Mouse (Mus musculus): ENCODE results near the gene Gm49342. TPM values are rescaled to one million over a fixed set of nuclear protein-coding genes. Genes with fewer than 3 reads are reported as not detected.

Gene Gm49342
- polyA plus RNA-seq, 1 experiment from 2014 or later = not detected

DNA sequence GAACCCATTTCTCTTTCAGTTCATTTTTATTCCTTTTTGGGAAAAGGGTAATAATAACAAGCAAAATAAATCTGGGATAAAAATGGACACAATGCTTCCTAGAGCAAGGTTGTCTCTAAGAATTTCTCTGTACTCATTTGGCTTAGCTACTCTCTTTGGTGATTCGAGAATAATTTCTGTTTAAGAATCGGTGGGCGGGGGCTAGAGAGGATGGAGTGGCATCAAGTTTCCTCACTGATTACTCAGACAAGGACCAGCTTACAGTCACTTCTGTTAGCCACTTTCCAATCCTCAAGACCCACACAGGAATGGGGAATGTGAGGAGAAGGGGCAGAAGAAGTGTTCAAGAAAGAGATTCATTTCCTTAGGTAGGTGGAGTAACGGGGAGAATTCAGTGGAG lies 64.5 kb downstream of the Gm49342 start:
- H3K9ac ChIP-seq (replicated peaks; ENCODE audit: low read depth, low read length) = no peak overlapping the region
- no peaks in the 10 kb centered on the region for H3K27me3 ChIP-seq (ENCODE audit: control insufficient read depth, insufficient read depth, low read length)
- ATAC-seq (ENCODE audit: insufficient number of reproducible peaks, insufficient read depth, low FRiP score, low read depth) = no peak
- 74% methylated on average over 4 of the region's 4 CpGs for WGBS
- no peak overlapping the region for H3K4me3 ChIP-seq (ENCODE audit: low read depth, low read length)
- H3K27ac ChIP-seq (ENCODE audit: low read length) = peak overlapping the region; percentile 77; the same call in 1 of the 2 replicates
- H3K4me2 ChIP-seq (replicated peaks; ENCODE audit: low read depth, low read length) = no peak overlapping the region
- H3K9me3 ChIP-seq (ENCODE audit: control insufficient read depth, low read depth, low read length) = no peaks in the 10 kb centered on the region
- H3K4me1 ChIP-seq (ENCODE audit: control insufficient read depth, insufficient read depth, low read length) = no peaks in the 10 kb centered on the region
- no peaks in the 10 kb centered on the region for H3K36me3 ChIP-seq (ENCODE audit: control insufficient read depth, insufficient read depth, low read length)

DNA sequence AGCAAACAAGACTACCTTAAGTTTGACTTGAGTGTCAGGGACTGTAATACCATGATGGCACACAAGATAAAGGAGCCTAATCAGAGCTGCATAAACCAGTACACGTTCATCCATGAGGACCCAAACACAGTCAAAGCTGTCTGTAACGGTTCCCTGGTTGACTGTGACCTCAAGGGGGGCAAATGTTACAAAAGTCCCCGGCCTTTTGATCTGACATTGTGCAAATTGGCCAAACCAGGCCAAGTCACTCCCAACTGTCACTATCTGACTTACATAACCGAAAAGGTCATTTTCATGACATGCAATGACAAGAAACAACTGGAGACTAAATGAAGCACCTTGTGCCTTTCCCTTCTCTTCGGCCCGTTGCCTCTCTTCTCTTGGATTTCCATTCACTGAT lies 65.3 kb downstream of the Gm49342 start:
- no peak overlapping the region for H3K4me2 ChIP-seq (replicated peaks; ENCODE audit: low read depth, low read length)
- no peak for ATAC-seq (ENCODE audit: insufficient number of reproducible peaks, insufficient read depth, low FRiP score, low read depth)
- no peak overlapping the region for H3K4me3 ChIP-seq (ENCODE audit: low read depth, low read length)
- H3K27ac ChIP-seq (ENCODE audit: low read length) = peak overlapping the region; percentile 77; the same call in 1 of the 2 replicates
- no peaks in the 10 kb centered on the region for H3K27me3 ChIP-seq (ENCODE audit: control insufficient read depth, insufficient read depth, low read length)
- no peaks in the 10 kb centered on the region for H3K4me1 ChIP-seq (ENCODE audit: control insufficient read depth, insufficient read depth, low read length)
- no peak overlapping the region for H3K9ac ChIP-seq (replicated peaks; ENCODE audit: low read depth, low read length)
- no peaks in the 10 kb centered on the region for H3K36me3 ChIP-seq (ENCODE audit: control insufficient read depth, insufficient read depth, low read length)
- no peaks in the 10 kb centered on the region for H3K9me3 ChIP-seq (ENCODE audit: control insufficient read depth, low read depth, low read length)
- 82% methylated on average over 6 of the region's 6 CpGs for WGBS

Other genes with a start within 250 kb of the Gm49342 start
- not detected in 2 replicates for gene Olfr748, start 237.1 kb upstream of the Gm49342 start, polyA plus RNA-seq (2014; fragmentation: Nextera tagmentation; extraction: Ambion mirVana)
- gene Olfr749, start 199.4 kb upstream of the Gm49342 start, polyA plus RNA-seq (2014; fragmentation: Nextera tagmentation; extraction: Ambion mirVana) = not detected in 2 replicates
- 77.3 and 79.6 TPM in 2 replicates for gene Ttc5, start 159.0 kb upstream of the Gm49342 start, polyA plus RNA-seq (2014; fragmentation: Nextera tagmentation; extraction: Ambion mirVana)
- gene Ccnb1ip1, start 136.8 kb upstream of the Gm49342 start, polyA plus RNA-seq (2014; fragmentation: Nextera tagmentation; extraction: Ambion mirVana) = not detected in 2 replicates
- 71.8 and 76.2 TPM in 2 replicates for gene Parp2, start 136.7 kb upstream of the Gm49342 start, polyA plus RNA-seq (2014; fragmentation: Nextera tagmentation; extraction: Ambion mirVana)
- gene Tep1, start 74.0 kb upstream of the Gm49342 start, polyA plus RNA-seq (2014; fragmentation: Nextera tagmentation; extraction: Ambion mirVana) = 8.6 and 8.7 TPM in 2 replicates
- gene Klhl33, start 47.0 kb upstream of the Gm49342 start, polyA plus RNA-seq (2014; fragmentation: Nextera tagmentation; extraction: Ambion mirVana) = 0.14 and 0.35 TPM in 2 replicates
- 149 and 169 TPM in 2 replicates for gene Osgep, start 19.6 kb upstream of the Gm49342 start, polyA plus RNA-seq (2014; fragmentation: Nextera tagmentation; extraction: Ambion mirVana)
- 217 and 223 TPM in 2 replicates for gene Apex1, start 19.5 kb upstream of the Gm49342 start, polyA plus RNA-seq (2014; fragmentation: Nextera tagmentation; extraction: Ambion mirVana)
- gene Pip4p1, start 13.7 kb upstream of the Gm49342 start, polyA plus RNA-seq (2014; fragmentation: Nextera tagmentation; extraction: Ambion mirVana) = 41.0 and 50.2 TPM in 2 replicates
- gene Pnp, start 13.4 kb upstream of the Gm49342 start, polyA plus RNA-seq (2014; fragmentation: Nextera tagmentation; extraction: Ambion mirVana) = 59.5 and 65.1 TPM in 2 replicates
- 0.31 TPM in 1 of 2 replicates, not detected in the other for gene Pnp2, start 11.5 kb downstream of the Gm49342 start, polyA plus RNA-seq (2014; fragmentation: Nextera tagmentation; extraction: Ambion mirVana)
- gene Rnase10, start 63.2 kb downstream of the Gm49342 start, polyA plus RNA-seq (2014; fragmentation: Nextera tagmentation; extraction: Ambion mirVana) = 0.22 TPM in 1 of 2 replicates, not detected in the other
- not detected in 2 replicates for gene Rnase9, start 97.4 kb downstream of the Gm49342 start, polyA plus RNA-seq (2014; fragmentation: Nextera tagmentation; extraction: Ambion mirVana)
- not detected in 2 replicates for gene Rnase11, start 105.6 kb downstream of the Gm49342 start, polyA plus RNA-seq (2014; fragmentation: Nextera tagmentation; extraction: Ambion mirVana)
- gene Rnase12, start 113.1 kb downstream of the Gm49342 start, polyA plus RNA-seq (2014; fragmentation: Nextera tagmentation; extraction: Ambion mirVana) = 0.80 TPM in 1 of 2 replicates, not detected in the other
- gene Olfr750, start 129.9 kb downstream of the Gm49342 start, polyA plus RNA-seq (2014; fragmentation: Nextera tagmentation; extraction: Ambion mirVana) = not detected in 2 replicates
- gene Rnase4, start 146.6 kb downstream of the Gm49342 start, polyA plus RNA-seq (2014; fragmentation: Nextera tagmentation; extraction: Ambion mirVana) = 60.3 and 72.3 TPM in 2 replicates
- gene Ang, start 146.6 kb downstream of the Gm49342 start, polyA plus RNA-seq (2014; fragmentation: Nextera tagmentation; extraction: Ambion mirVana) = 11.6 and 16.5 TPM in 2 replicates
- not detected in 2 replicates for gene Eddm3b, start 169.9 kb downstream of the Gm49342 start, polyA plus RNA-seq (2014; fragmentation: Nextera tagmentation; extraction: Ambion mirVana)
- gene Rnase6, start 179.4 kb downstream of the Gm49342 start, polyA plus RNA-seq (2014; fragmentation: Nextera tagmentation; extraction: Ambion mirVana) = 0.32 and 1.4 TPM in 2 replicates
- 0.87 and 1.5 TPM in 2 replicates for gene Rnase1, start 202.3 kb downstream of the Gm49342 start, polyA plus RNA-seq (2014; fragmentation: Nextera tagmentation; extraction: Ambion mirVana)
- not detected in 2 replicates for gene Rnase2b, start 217.7 kb downstream of the Gm49342 start, polyA plus RNA-seq (2014; fragmentation: Nextera tagmentation; extraction: Ambion mirVana)

All from stomach, embryonic 14.5 days (tissue).